Mouse (Mus musculus) cerebellum, postnatal 14 days (tissue): Measurements from ENCODE around the gene Rft1.
A peak's percentile ranks its signal among the peaks of the same experiment; 100 is the strongest.

ENCODE experiments used
- DNase-seq, 2 experiments: peaks; one replicate each; pipeline ENCODE4 v3.0.0; 2021; ENCODE audit warnings: mixed read lengths in 2 of 2

Rft1 gene

GRCm38 (mm10) chr14:30653943-30654659 lies at the start of gene Rft1:
Gene Rft1, plus strand, starts transcription at chr14:30654360.
- DNase-seq = peak; percentile 99 to 100

- DNase-seq = no peak
Measured at GRCm38 (mm10) chr14:30606817-30607216, 47.3 kb upstream of the Rft1 start.

DNA sequence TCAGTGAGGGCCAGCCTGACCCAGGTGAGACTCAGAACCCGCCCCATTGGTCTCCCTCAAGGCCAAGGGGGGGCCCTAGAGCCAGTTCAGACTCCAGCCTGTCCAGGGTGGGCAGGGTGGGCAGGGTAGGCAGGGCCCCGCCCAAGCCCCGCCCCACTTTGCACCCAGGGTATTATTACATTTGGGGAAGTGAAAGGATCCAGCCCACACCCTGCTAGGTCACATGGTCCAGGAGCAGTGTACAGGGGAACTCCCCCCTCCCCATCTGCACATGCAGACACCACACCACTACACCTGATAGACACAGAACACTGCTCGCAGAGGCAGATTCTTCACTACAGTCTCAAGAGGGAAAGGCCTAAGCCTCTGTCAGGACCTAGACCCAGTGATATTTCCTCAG lies 46.5 kb upstream of the Rft1 start:
- no peak for DNase-seq

- peak; percentile 44 to 62 for DNase-seq
Measured at GRCm38 (mm10) chr14:30608176-30608575, 46.0 kb upstream of the Rft1 start.

DNA sequence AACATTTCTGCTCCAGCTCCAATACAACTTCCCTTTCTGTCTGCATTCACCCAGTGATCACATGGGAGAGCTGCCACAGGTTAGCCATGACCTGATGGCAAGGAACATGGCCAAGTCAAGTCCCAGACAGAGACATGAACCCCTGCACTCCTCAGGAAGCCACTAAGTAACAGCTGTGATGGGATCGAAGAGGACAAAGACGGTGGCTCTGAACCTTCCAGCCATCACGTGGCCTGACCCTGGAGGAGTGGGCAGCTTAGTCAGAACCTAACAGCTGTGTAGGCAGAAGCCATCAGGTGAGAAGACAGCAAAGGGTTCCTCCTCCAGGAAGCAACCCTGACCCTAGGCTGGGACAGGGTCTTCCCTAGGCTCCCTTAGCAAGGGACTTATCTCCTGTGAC lies 44.7 kb upstream of the Rft1 start:
- DNase-seq = no peak

DNA sequence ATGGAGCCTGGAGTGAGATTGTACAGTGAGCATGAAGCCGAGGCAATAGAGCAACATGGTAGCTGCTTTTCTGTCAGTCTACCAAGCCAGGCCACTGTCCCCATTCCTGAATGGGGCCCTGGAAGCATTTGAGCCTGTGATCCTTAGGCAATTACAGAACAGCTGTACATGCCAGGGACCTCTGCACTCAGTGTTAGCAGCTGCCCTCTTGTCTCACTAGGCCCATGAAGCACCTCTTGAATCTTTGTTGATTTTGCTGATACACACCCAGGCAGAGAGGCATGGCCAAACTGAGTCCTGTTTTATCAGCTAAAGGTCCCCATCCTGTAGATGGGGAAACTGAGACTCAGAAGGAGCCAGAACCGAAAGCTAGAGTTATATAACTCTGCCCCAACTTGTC lies 43.9 kb upstream of the Rft1 start:
- DNase-seq = no peak

- no peak for DNase-seq
Measured at GRCm38 (mm10) chr14:30610940-30611339, 43.2 kb upstream of the Rft1 start.

DNA sequence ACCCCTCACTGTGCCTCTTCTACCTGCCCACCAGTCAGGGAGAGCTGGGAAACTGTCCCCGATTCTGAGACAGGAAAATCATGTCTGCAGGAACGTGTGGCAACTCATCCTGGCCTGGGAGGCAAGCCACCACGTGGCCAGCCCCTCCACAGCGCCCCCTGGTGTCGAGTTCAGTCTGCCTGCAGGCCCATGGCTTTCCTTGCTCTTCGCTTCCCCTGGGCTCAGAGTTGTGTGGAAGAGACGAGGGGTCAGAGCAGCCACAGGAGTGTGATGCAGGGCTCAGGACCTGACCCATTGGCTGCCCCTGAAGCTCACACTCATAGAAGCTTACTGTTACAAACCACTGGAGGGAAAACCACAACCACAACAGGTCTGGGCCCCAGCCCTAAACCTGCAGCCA lies 41.6 kb upstream of the Rft1 start:
- DNase-seq = peak; percentile 75 to 94

GRCm38 (mm10) chr14:30612962-30613715 lies 41.0 kb upstream of the Rft1 start:
- no peak for DNase-seq

DNA sequence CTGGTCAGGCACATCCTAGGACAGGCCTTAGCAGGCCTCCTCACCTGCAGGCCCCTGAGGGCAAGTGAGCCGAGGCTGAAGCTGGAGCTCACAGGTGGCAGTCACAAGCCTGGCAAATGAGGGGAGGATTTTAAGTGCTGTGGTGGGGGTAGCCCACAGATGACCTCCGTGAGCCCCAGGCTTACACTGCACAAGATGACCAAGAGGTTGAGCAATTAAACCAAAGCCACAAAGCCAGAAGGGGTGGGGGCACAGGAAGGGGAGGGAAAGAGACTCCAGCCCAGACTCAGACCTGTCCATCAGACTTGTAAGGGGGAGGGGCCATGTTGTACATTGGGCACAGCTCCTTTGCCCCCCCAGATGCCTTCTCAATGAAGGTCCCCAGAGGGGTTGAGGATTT lies 37.4 kb upstream of the Rft1 start:
- DNase-seq = no peak

DNA sequence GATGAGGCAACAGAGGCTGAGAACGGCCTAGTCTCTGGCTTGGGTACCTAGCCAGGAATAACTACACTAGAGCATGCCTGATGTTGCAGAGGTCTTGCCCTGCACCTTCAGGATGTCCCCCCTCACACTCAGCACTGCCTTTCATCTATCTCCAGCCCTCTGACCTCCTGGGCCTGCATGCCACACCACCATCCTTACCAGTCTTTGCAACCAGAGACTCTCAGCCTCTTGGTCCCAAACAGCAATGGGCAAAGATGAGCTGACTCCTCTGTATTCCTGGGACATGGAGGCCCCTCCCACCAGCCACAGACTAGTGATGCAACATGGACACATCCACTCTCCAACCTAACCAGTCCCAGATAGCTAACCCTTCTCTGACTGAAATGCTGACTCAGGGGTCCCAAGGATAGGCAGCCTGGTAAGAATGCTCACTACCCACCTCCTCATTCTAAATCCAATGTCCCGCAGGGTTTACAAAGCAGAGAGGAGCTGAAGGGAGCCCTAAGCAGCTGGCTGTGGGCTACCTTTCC lies 35.3 kb upstream of the Rft1 start:
- DNase-seq = no peak

DNA sequence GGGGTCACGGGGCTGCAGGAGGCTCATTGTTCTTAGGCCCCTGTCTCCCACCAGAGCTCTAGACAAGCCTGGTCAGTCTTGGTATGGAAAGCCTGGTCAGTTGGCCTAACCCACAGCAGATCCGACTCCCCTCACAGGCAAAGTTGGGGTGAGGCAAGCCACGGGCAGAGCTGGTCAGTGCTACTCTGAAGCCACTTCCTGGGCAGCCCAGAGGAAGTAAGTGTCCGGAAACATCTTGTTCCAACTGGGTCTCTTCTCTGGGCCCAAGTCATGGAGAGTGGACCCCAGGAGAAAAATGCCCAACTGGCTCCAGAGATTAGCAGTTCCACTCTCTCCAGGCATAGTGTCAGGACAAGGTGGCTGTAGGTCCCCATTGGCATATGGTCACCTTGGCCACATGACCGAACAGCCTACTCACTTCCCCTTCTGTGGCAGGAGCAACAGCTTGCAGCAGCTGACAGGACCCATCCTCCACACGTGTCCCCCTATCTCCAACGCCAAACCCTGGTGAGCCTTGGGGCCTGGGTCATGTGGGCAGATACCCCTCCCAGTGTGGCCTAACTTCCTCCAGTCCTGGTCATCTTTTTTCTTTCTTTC lies 34.1 kb upstream of the Rft1 start:
- peak; percentile 46 to 52 for DNase-seq

DNA sequence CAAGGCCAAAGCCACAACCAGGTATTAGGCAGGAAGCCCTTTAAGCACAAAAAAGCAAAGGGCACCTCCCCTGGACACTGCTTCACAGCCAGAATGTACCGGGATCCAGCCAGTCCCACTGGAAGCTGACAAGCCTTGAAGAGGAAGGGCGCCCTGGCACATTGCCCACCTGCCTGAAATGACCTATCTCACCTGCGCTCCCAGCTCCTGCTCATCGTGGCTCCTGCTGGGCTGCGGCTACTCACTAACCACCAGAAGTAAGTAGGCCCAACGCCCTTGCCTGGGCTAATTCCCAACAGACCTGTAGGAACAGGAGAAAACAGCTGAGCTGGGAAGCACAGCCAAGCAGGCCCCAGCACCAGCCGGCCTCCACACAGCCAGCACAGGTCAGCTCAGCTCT lies 32.0 kb upstream of the Rft1 start:
- peak; percentile 37 to 51 for DNase-seq

GRCm38 (mm10) chr14:30622556-30622955 lies 31.6 kb upstream of the Rft1 start:
- no peak for DNase-seq

DNA sequence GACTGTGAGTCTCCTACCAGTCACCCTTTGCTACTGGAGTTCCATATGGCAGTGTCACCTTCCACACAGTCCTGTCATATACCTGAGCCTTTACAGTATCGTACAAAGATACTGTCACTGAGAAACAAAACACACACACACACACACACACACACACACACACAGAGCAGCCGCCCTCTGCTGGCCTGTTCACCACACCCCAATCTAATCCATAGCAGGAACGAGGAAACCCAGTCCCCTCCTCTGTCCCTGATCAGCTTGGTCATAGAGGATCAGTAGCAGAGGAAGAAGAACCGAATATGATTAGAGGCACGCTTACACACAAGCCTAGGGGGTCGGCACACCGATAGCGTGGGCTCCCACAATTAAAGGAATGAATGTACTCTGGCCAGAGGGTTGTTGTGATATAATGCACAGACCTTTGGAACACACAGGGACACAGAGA lies 29.9 kb upstream of the Rft1 start:
- DNase-seq = peak in 1 of 2 experiments; percentile 38

DNA sequence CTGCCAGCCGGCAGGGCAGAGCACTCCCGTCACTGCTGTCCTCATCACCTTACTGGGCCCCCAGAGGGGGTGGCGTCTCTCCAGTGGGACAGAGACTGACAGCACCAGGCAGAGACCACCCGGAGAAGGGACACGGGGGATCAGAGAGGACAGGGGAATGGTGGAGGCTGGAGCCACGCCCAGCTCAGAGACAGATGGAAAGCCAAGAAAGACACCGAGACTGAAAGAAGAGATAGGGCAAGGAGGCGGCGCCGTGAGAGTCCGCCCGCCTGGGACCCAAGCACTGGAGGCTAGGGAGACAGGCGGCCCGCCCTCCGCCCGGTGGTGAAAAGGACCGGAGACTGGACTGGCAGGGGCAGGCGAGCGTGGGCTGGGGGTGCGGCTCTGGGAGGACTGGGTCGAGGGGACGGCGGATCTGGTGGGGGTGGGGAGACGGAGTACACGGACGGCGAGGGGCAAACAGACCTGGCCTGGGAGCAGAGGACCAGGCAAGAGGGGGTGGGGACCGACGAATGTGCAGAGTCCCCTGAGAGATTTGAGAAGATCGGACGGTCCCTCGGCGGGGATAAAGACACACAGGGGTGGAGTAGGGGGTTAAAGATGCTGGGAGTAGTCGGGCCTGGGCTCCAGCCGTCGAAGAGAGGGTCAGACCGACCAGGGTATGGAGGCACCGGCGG lies 28.9 kb upstream of the Rft1 start:
- DNase-seq = peak in 1 of 2 experiments; percentile 39

- peak; percentile 73 to 79 for DNase-seq
Measured at GRCm38 (mm10) chr14:30625856-30626726, 28.1 kb upstream of the Rft1 start, which contains the start of gene Prkcd. Gene Prkcd, minus strand, starts transcription at chr14:30626210.

GRCm38 (mm10) chr14:30626756-30627742 lies 27.1 kb upstream of the Rft1 start:
- no peak for DNase-seq

GRCm38 (mm10) chr14:30628235-30628634 lies 25.9 kb upstream of the Rft1 start:
- DNase-seq = no peak

- no peak for DNase-seq
Measured at GRCm38 (mm10) chr14:30629839-30630238, 24.3 kb upstream of the Rft1 start.
